Mouse (Mus musculus) CH12.LX (cell line): ENCODE measurements around the gene Pkdrej. TPM values are rescaled to one million over a fixed set of nuclear protein-coding genes. Genes with fewer than 3 reads are reported as not detected.

Experiments used
- DNase-seq: peaks from one replicate; pipeline ENCODE4 v3.0.0-alpha.2; 2013; ENCODE audit errors: extremely low read depth
- H3K27ac ChIP-seq: 2 replicates; pipeline ENCODE4 v1.5.1; 2012; ENCODE audit warnings: low read depth, mild to moderate bottlenecking, control low read depth, moderate library complexity; ENCODE audit not compliant: insufficient read depth
- H3K27me3 ChIP-seq: replicated peaks from 2 replicates; pipeline ENCODE3; 2012; ENCODE audit warnings: inconsistent platforms
- H3K36me3 ChIP-seq, 2 experiments: replicated peaks in 1 of 2; 2 replicates each; pipeline versions ENCODE3 to v1.6.1; 2012; ENCODE audit warnings: inconsistent platforms in 1 of 2, low read length in 1 of 2, mild to moderate bottlenecking in 1 of 2, mixed read lengths in 1 of 2, moderate library complexity in 1 of 2; ENCODE audit not compliant: control insufficient read depth in 1 of 2, insufficient read depth in 1 of 2
- H3K4me1 ChIP-seq, 2 experiments: 2 replicates each; pipeline ENCODE4 v1.6.1; 2012; ENCODE audit warnings: inconsistent platforms in 1 of 2, moderate library complexity in 1 of 2; ENCODE audit not compliant: insufficient read depth in 2 of 2, control insufficient read depth in 1 of 2
- H3K4me2 ChIP-seq: 2 replicates; pipeline ENCODE4 v1.6.1; 2012; ENCODE audit warnings: low read depth, mild to moderate bottlenecking, control low read depth; ENCODE audit not compliant: poor library complexity, insufficient read depth, severe bottlenecking
- H3K4me3 ChIP-seq, 3 experiments: fragments of 150-350 bp in 1 of 3; sonication (generic) in 1 of 3; replicated peaks in 1 of 3; 2 replicates each; pipeline versions ENCODE3 to v1.5.1; 2011 to 2012; ENCODE audit warnings: low read depth in 2 of 3, low read length in 2 of 3, mild to moderate bottlenecking in 2 of 3, moderate library complexity in 2 of 3, control low read depth in 1 of 3, improper control_type of control experiment in 1 of 3, inconsistent platforms in 1 of 3, mixed read lengths in 1 of 3; ENCODE audit not compliant: poor library complexity in 1 of 3
- H3K79me2 ChIP-seq: replicated peaks from 2 replicates; pipeline ENCODE4 v1.6.1; 2012; ENCODE audit warnings: mild to moderate bottlenecking, moderate library complexity; ENCODE audit not compliant: control insufficient read depth, poor library complexity, insufficient read depth, severe bottlenecking; ENCODE audit errors: extremely low read depth
- H3K9ac ChIP-seq: 2 replicates; pipeline ENCODE4 v1.6.1; 2012; ENCODE audit warnings: low read depth, mild to moderate bottlenecking, control low read depth, moderate library complexity; ENCODE audit not compliant: insufficient read depth
- H3K9me3 ChIP-seq: replicated peaks from 2 replicates; pipeline ENCODE3; 2012; ENCODE audit warnings: low read length, inconsistent platforms, mixed read lengths
- BHLHE40 ChIP-seq: IDR thresholded peaks from 2 replicates; pipeline ENCODE4 v1.6.1; 2011; ENCODE audit warnings: mild to moderate bottlenecking, low read depth, low read length, improper control_type of control experiment
- E2F4 ChIP-seq: IDR thresholded peaks from 2 replicates; pipeline ENCODE4 v1.6.1; 2011; ENCODE audit warnings: low read depth, low read length, improper control_type of control experiment; ENCODE audit not compliant: insufficient replicate concordance
- ELF1 ChIP-seq: IDR thresholded peaks from 2 replicates; pipeline ENCODE4 v1.6.1; 2014; ENCODE audit warnings: low read depth, mild to moderate bottlenecking, inconsistent platforms, low read length, improper control_type of control experiment
- HCFC1 ChIP-seq: IDR thresholded peaks from 2 replicates; pipeline ENCODE4 v1.6.1; 2012; ENCODE audit warnings: low read depth, mild to moderate bottlenecking, inconsistent platforms, low read length, improper control_type of control experiment
- JUND ChIP-seq: conservative IDR thresholded peaks from 2 replicates; pipeline ENCODE4 v1.6.1; 2011; ENCODE audit warnings: low read depth, low read length, improper control_type of control experiment
- KAT2A ChIP-seq: IDR thresholded peaks from 2 replicates; pipeline ENCODE4 v1.6.1; 2012; ENCODE audit warnings: low read length, improper control_type of control experiment, inconsistent platforms; ENCODE audit not compliant: insufficient replicate concordance
- MAFK ChIP-seq: IDR thresholded peaks from 2 replicates; pipeline ENCODE4 v1.6.1; 2011; ENCODE audit warnings: low read length, improper control_type of control experiment; ENCODE audit not compliant: insufficient replicate concordance
- MAX ChIP-seq: IDR thresholded peaks from 2 replicates; pipeline ENCODE4 v1.6.1; 2011; ENCODE audit warnings: low read length, improper control_type of control experiment
- MYC ChIP-seq: IDR thresholded peaks from 2 replicates; pipeline ENCODE4 v1.6.1; 2011; ENCODE audit warnings: low read depth, mild to moderate bottlenecking, improper control_type of control experiment, low read length
- NELFE ChIP-seq: IDR thresholded peaks from 2 replicates; pipeline ENCODE4 v1.6.1; 2011; ENCODE audit warnings: low read depth, low read length, improper control_type of control experiment
- NRF1 ChIP-seq: IDR thresholded peaks from 2 replicates; pipeline ENCODE4 v1.6.1; 2014; ENCODE audit warnings: low read depth, mild to moderate bottlenecking, inconsistent platforms, low read length, improper control_type of control experiment, moderate library complexity
- PAX5 ChIP-seq: IDR thresholded peaks from 2 replicates; pipeline ENCODE4 v1.6.1; 2012; ENCODE audit warnings: low read length, inconsistent platforms, mixed read lengths
- POLR2A ChIP-seq: IDR thresholded peaks from 2 replicates; pipeline ENCODE4 v1.6.1; 2011; ENCODE audit warnings: low read depth, mild to moderate bottlenecking, improper control_type of control experiment, low read length
- RAD21 ChIP-seq: IDR thresholded peaks from 2 replicates; pipeline ENCODE4 v1.6.1; 2011; ENCODE audit warnings: low read depth, mild to moderate bottlenecking, low read length, improper control_type of control experiment, moderate library complexity
- TBP ChIP-seq: conservative IDR thresholded peaks from 2 replicates; pipeline ENCODE4 v1.6.1; 2011; ENCODE audit warnings: low read depth, low read length, improper control_type of control experiment
- TCF12 ChIP-seq: IDR thresholded peaks from 2 replicates; pipeline ENCODE4 v1.6.1; 2014; ENCODE audit warnings: low read depth, mild to moderate bottlenecking, inconsistent platforms, low read length, improper control_type of control experiment
- UBTF ChIP-seq: IDR thresholded peaks from 2 replicates; pipeline ENCODE4 v1.6.1; 2012; ENCODE audit warnings: low read depth, mild to moderate bottlenecking, inconsistent platforms, low read length, improper control_type of control experiment, moderate library complexity
- USF2 ChIP-seq: conservative IDR thresholded peaks from 2 replicates; pipeline ENCODE4 v1.6.1; 2011; ENCODE audit warnings: low read depth, low read length, improper control_type of control experiment
- ZC3H11A ChIP-seq: IDR thresholded peaks from 2 replicates; pipeline ENCODE4 v1.6.1; 2012; ENCODE audit warnings: low read depth, mild to moderate bottlenecking, inconsistent platforms, low read length, improper control_type of control experiment
- ZKSCAN1 ChIP-seq: IDR thresholded peaks from 2 replicates; pipeline ENCODE4 v1.6.1; 2012; ENCODE audit warnings: low read depth, inconsistent platforms, low read length, improper control_type of control experiment, borderline replicate concordance
- ZNF384 ChIP-seq: IDR thresholded peaks from 2 replicates; pipeline ENCODE4 v1.6.1; 2012; ENCODE audit warnings: low read depth, low read length, improper control_type of control experiment, inconsistent platforms
- dilution Hi-C: fragments of 300-500 bp; cut with MboI; formaldehyde crosslinking; loops from 2 replicates; pipeline ENCODE4 v1.14.3; 2020; ENCODE audit warnings: low sequenced_read_pairs; ENCODE audit not compliant: extremely low pct_unique_long_range_greater_than_20kb, extremely low pct_ligation_motif_present
- in situ Hi-C: fragments of 300-500 bp; cut with MboI; formaldehyde crosslinking; loops from 3 replicates; pipeline ENCODE4 v1.14.3; 2019; ENCODE audit warnings: low sequenced_read_pairs, low pct_ligation_motif_present, low pct_unique_long_range_greater_than_20kb, mixed read lengths
- polyA plus RNA-seq: library from polyadenylated mRNA; unstranded; fragments of >175 nt; gene quantifications from 2 replicates; pipeline ENCODE4 v1.2.1, GENCODE M21; 2012; ENCODE audit warnings: low read depth; ENCODE audit not compliant: insufficient read length
- total RNA-seq, 2 experiments: library from RNA; depleted of rRNA; stranded (reverse); fragments of 300-350 nt in 1 of 2; fragments of >200 nt in 1 of 2; gene quantifications; 2 replicates each; pipeline ENCODE4 v1.2.3; 2012 to 2014

The Pkdrej gene
- total and polyA plus RNA-seq, 3 experiments: not detected

DNA sequence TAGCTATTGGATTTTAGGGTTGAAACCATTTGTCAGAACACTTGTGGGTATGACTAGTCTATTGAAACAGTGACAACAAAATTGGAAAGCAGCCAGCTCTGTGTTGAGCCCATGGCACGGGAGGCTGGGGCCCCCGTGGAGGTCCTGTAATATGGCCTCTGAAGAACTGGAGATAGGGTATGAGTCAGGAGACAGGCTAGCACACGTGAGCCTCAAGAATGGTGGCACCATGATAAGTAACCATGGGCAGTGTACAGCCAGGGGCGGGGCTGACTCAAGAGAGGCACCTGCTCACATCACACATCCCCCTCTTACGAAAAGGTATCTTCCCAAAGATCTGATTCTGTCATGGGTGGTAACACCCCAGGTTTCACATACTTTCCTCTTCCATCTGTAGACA lies 34.8 kb downstream of the Pkdrej start:
- no peak for TF ChIP-seq ELF1
- TF ChIP-seq RAD21: no peak
- no peak for TF ChIP-seq E2F4
- no peak for TF ChIP-seq NRF1
- TF ChIP-seq UBTF: no peak
- no peak for TF ChIP-seq JUND
- TF ChIP-seq HCFC1: no peak
- no peak for TF ChIP-seq BHLHE40
- no peak for TF ChIP-seq KAT2A
- no peak for TF ChIP-seq USF2
- no peak for TF ChIP-seq NELFE
- no peak for TF ChIP-seq ZC3H11A
- TF ChIP-seq ZNF384: no peak
- TF ChIP-seq POLR2A: no peak
- no peak for TF ChIP-seq ZKSCAN1
- no peak for TF ChIP-seq MYC
- TF ChIP-seq PAX5: no peak
- no peak for TF ChIP-seq MAFK
- TF ChIP-seq, all 38 proteins: peak for 0
- in situ Hi-C loops (no loop called here), dilution Hi-C loops (no loop called here)
- DNase-seq: no peak
- Histone ChIP-seq H3K9ac (no peak overlapping the region), H3K4me1 (peaks cover 6% of the 10 kb centered on the region in 2 experiments; a peak in 3 of 4 replicates), H3K9me3 (peaks cover 5% of the 10 kb centered on the region), H3K36me3 (no peaks in the 10 kb centered on the region), H3K4me2 (no peak overlapping the region), H3K79me2 (no peaks in the 10 kb centered on the region), H3K27me3 (peaks cover 38% of the 10 kb centered on the region), H3K4me3 (no peak overlapping the region), H3K27ac (no peak overlapping the region)

DNA sequence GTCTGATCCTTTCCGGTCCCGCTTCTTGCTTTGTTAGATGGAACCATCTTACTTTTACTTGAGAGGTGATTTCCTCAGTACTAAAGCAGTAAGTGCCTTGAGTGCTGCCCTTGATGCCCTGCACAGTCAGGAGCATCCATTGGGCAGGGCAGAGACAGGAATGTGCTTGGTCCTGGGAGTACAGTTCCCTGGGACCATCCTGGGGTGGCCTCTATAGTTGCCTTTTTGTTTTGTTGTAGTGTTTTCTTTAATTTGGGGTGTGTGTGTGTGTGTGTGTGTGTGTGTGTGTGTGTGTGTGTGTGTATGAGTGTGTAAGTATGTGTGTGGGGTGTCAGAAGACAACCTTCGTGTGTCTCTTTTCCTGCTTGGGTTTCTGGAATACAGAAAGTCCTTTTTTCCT lies 37.2 kb downstream of the Pkdrej start:
- Histone ChIP-seq H3K4me2 (no peak overlapping the region), H3K36me3 (no peaks in the 10 kb centered on the region), H3K79me2 (no peaks in the 10 kb centered on the region), H3K4me3 (no peak overlapping the region), H3K9ac (no peak overlapping the region), H3K4me1 (peaks cover 6% of the 10 kb centered on the region in 2 experiments; a peak in 3 of 4 replicates), H3K9me3 (peaks cover 5% of the 10 kb centered on the region), H3K27ac (no peak overlapping the region), H3K27me3 (peaks cover 38% of the 10 kb centered on the region)
- TF ChIP-seq USF2 (no peak), TBP (no peak), UBTF (no peak), BHLHE40 (no peak), MAX (no peak), TCF12 (no peak)
- in situ Hi-C loops (no loop called here), dilution Hi-C loops (no loop called here)
- no peak for DNase-seq
